Mouse (Mus musculus) testis, adult 2 months (tissue): ENCODE measurements around the gene Ciz1.

Experiments used
- CTCF ChIP-seq: fragments of 200-500 bp; IDR thresholded peaks from 2 replicates; pipeline ENCODE4 v1.5.1; 2012; ENCODE audit warnings: low read depth, mild to moderate bottlenecking, inconsistent platforms, low read length, moderate library complexity; ENCODE audit not compliant: control insufficient read depth, insufficient read depth, insufficient replicate concordance
- POLR2A ChIP-seq: fragments of 200-500 bp; IDR thresholded peaks from 2 replicates; pipeline ENCODE4 v1.6.1; 2012; ENCODE audit warnings: low read depth, mild to moderate bottlenecking, inconsistent platforms, low read length, moderate library complexity; ENCODE audit not compliant: control insufficient read depth

DNA sequence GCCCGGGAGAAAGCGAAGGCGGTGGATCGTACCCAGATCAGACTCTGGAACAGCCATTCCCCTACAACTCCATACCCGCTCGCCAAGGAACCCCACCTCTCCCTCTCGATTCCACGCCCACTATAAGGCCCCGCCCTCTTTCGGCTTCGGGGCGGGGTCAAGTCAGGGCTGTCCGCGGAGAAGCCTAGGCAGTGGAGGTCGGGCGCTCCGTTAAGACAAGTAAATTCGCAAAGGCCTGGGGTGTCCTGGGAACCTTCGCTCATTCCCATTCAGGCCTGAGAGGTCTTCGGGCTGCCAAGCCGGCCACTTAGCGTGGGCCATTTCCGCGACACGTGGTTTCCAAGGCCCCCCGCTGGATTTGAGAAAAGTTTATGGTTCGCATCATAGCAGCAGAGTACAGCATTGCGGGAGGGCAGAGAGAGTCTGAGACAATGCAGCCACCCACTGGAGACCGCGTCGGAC lies 43.4 kb downstream of the Ciz1 start, which contains the start of gene Ptges2:
- TF ChIP-seq CTCF (no peak), POLR2A (peak; percentile 47)
